Mouse (Mus musculus) spleen, adult 2 months (tissue): ENCODE data around the gene Swsap1.

ENCODE experiments used
- CTCF ChIP-seq: fragments of 200-500 bp; IDR thresholded peaks from 2 replicates; pipeline ENCODE4 v1.5.1; 2011; ENCODE audit warnings: mild to moderate bottlenecking, inconsistent platforms; ENCODE audit not compliant: insufficient read depth, insufficient read length, insufficient replicate concordance; ENCODE audit errors: extremely low read depth
- POLR2A ChIP-seq: fragments of 200-500 bp; IDR thresholded peaks from 2 replicates; pipeline ENCODE4 v1.6.1; 2011; ENCODE audit warnings: low read depth, low read length, inconsistent platforms

GRCm38 (mm10) chr9:21923036-21923435, 32.5 kb upstream of the Swsap1 start:
- no peak for TF ChIP-seq POLR2A
- TF ChIP-seq CTCF, result no peak
